Mouse (Mus musculus): Measurements from ENCODE around the gene Phf13. TPM values are rescaled to one million over a fixed set of nuclear protein-coding genes. Genes with fewer than 3 reads are reported as not detected.

The Phf13 gene
- polyA plus RNA-seq, 1 experiment from 2014 or later: 18.6 TPM

- DNase-seq (ENCODE audit: low read depth, low spot score) (no peak), ATAC-seq (peak; percentile 51)
- in situ Hi-C loops (cut with MboI; ENCODE audit: low pct_unique_long_range_greater_than_20kb): no loop called here
- TF ChIP-seq CTCF (IDR thresholded peaks at IDR 0.05): no peak
- H3K27me3 ChIP-seq: no peaks in the 10 kb centered on the region
- ChIA-PET POLR2A (interaction anchor here (0.7 to 2.1 kb wide), 6 partner anchors 11 to 92 kb away, joined by 3 to 6 read pairs (median 4); no protein-coding TSS in a partner anchor), CTCF (interaction anchor here (1.0 to 2.5 kb wide), 4 partner anchors 19 to 27 kb away, joined by 3 to 12 read pairs (median 3); partner anchors contain the start of gene Thap3)
Measured at GRCm38 (mm10) chr4:152007481-152008147, 11.6 kb upstream of the Phf13 start.

- H3K27me3 ChIP-seq: no peaks in the 10 kb centered on the region
- in situ Hi-C loops (cut with MboI; ENCODE audit: low pct_unique_long_range_greater_than_20kb): no loop called here
- ChIA-PET POLR2A (interaction anchor here (1.2 to 1.3 kb wide), 2 partner anchors 10 to 13 kb away, joined by 3 to 4 read pairs; no protein-coding TSS in a partner anchor), CTCF (interaction anchor here (1.0 to 2.5 kb wide), 4 partner anchors 22 to 31 kb away, joined by 3 to 12 read pairs (median 4); no protein-coding TSS in a partner anchor)
- DNase-seq (ENCODE audit: low read depth, low spot score) (no peak), ATAC-seq (no peak)
- no peak for TF ChIP-seq CTCF (IDR thresholded peaks at IDR 0.05)
Measured at GRCm38 (mm10) chr4:152006812-152007211, 10.8 kb upstream of the Phf13 start.

- POLR2A ChIA-PET: no interaction called here
- no peak for TF ChIP-seq CTCF (IDR thresholded peaks at IDR 0.05)
- in situ Hi-C loops (cut with MboI; ENCODE audit: low pct_unique_long_range_greater_than_20kb): no loop called here
- DNase-seq (ENCODE audit: low read depth, low spot score) (no peak), ATAC-seq (no peak)
- H3K27me3 ChIP-seq: no peaks in the 10 kb centered on the region
- CTCF ChIA-PET: interaction anchor here (0.6 to 2.5 kb wide), 3 partner anchors 26 to 52 kb away, joined by 3 to 12 read pairs (median 4); no protein-coding TSS in a partner anchor
Measured at GRCm38 (mm10) chr4:152006137-152006536, 10.1 kb upstream of the Phf13 start.

DNA sequence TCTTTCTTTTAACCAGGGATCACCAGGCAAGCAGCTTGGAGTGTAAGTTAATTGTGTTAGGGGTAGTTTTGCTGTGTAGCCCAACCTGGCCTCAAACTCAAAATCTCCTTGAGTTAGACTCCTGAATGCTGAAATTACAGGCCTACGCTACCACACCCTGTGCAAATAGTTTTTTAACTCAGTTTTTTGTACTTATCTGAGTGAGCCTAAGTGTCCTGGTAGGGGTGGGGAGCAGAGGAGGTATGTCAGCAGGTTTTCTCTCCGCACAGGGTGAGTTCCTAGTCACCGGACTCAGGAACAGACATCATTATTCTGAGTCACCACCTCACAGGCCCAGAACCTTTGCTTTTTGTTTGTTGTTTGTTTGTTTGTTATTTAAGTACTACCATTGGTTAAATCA, 6.0 kb upstream of the Phf13 start:
- CTCF ChIA-PET: no interaction called here
- DNase-seq (ENCODE audit: low read depth, low spot score) (no peak), ATAC-seq (no peak)
- no peaks in the 10 kb centered on the region for H3K27me3 ChIP-seq
- no peak for TF ChIP-seq CTCF (IDR thresholded peaks at IDR 0.05)
- POLR2A ChIA-PET: no interaction called here
- in situ Hi-C loops (cut with MboI; ENCODE audit: low pct_unique_long_range_greater_than_20kb): no loop called here

GRCm38 (mm10) chr4:152001335-152001734, 5.3 kb upstream of the Phf13 start:
- in situ Hi-C loops (cut with MboI; ENCODE audit: low pct_unique_long_range_greater_than_20kb): no loop called here
- ATAC-seq: no peak
- ChIA-PET POLR2A (no interaction called here), CTCF (no interaction called here)
- no peak for TF ChIP-seq CTCF (IDR thresholded peaks at IDR 0.05)
- no peaks in the 10 kb centered on the region for H3K27me3 ChIP-seq
- DNase-seq (ENCODE audit: low read depth, low spot score): no peak

DNA sequence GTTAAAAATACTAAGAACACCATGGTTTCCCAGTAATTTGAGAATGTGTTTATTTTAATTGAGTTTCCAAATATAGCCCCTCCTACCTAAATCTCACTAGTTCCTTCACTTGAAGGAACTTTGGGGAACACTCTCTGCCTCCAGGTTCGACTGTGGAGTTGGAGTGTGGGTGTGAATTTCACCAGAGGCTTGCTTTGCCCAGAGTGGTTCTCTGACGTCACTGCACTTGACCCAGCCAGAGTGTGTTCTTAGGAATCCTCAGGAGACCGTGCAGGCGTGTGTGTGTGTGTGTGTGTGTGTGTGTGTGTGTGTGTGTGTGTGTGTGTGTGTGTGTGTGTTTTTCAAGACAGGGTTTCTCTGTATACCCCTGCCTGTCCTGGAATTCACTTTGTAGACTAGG, 4.8 kb upstream of the Phf13 start:
- ChIA-PET CTCF (no interaction called here), POLR2A (no interaction called here)
- no peaks in the 10 kb centered on the region for H3K27me3 ChIP-seq
- DNase-seq (ENCODE audit: low read depth, low spot score) (no peak), ATAC-seq (no peak)
- TF ChIP-seq CTCF (IDR thresholded peaks at IDR 0.05): no peak
- in situ Hi-C loops (cut with MboI; ENCODE audit: low pct_unique_long_range_greater_than_20kb): no loop called here

GRCm38 (mm10) chr4:151999481-151999880, 3.4 kb upstream of the Phf13 start:
- POLR2A ChIA-PET: no interaction called here
- no peak for TF ChIP-seq CTCF (IDR thresholded peaks at IDR 0.05)
- ATAC-seq (no peak), DNase-seq (ENCODE audit: low read depth, low spot score) (no peak)
- no peaks in the 10 kb centered on the region for H3K27me3 ChIP-seq
- in situ Hi-C loops (cut with MboI; ENCODE audit: low pct_unique_long_range_greater_than_20kb): no loop called here
- CTCF ChIA-PET: no interaction called here

- ChIA-PET POLR2A (no interaction called here), CTCF (no interaction called here)
- in situ Hi-C loops (cut with MboI; ENCODE audit: low pct_unique_long_range_greater_than_20kb): no loop called here
- TF ChIP-seq CTCF (IDR thresholded peaks at IDR 0.05): no peak
- no peaks in the 10 kb centered on the region for H3K27me3 ChIP-seq
- DNase-seq (ENCODE audit: low read depth, low spot score) (no peak), ATAC-seq (no peak)
Measured at GRCm38 (mm10) chr4:151997701-151998100, 1.6 kb upstream of the Phf13 start.

GRCm38 (mm10) chr4:151996951-151997222, 829 bp upstream of the Phf13 start:
- TF ChIP-seq CTCF (IDR thresholded peaks at IDR 0.05): no peak
- DNase-seq (ENCODE audit: low read depth, low spot score): no peak
- ChIA-PET CTCF (no interaction called here), POLR2A (interaction anchor here (0.9 to 1.6 kb wide), 2 partner anchors 10 to 13 kb away, joined by 4 to 8 read pairs; partner anchors contain the start of gene Klhl21)
- no peaks in the 10 kb centered on the region for H3K27me3 ChIP-seq
- no peak for ATAC-seq
- in situ Hi-C loops (cut with MboI; ENCODE audit: low pct_unique_long_range_greater_than_20kb): no loop called here

DNA sequence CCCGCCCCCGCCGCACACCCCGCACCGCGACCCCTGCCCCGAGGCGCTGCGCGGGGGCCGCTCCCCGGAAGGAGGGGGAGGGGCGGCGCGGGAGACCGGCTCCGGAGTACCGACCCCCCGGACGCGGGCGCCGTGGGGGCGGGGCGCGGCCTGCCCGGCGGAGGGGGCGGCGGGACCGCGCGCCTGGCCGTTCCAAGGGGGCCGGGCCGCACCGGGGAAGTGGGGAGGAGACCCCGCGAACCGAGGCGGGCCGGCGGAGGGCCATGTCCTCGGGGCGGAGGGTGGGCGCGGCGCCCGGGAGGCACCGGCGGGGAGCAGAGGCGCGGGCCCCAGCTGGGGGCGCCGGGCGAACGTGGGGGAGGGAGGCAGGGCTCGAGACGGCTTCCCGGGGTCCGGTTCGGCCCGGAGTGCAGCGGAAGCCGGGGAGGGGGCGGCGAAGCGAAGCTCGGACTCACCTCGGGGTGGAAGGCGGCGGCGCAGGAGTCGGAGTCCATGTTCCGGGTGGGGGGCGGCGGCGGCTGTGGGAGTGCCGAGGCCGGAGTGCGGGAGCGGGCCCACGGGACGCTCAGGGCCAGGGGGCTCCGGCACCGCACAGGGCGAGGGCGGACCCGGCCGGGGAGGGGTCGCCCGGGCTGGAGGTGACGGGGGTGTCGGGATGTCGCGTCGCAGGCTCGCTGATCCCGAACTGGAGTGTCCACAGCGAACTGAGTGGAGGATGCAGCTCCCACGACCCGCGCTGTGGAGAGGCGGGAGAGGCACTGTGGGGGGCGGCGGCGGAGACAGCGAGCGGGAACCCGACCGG, 486 bp downstream of the Phf13 start:
- in situ Hi-C loops (cut with MboI; ENCODE audit: low pct_unique_long_range_greater_than_20kb): no loop called here
- no peak for DNase-seq (ENCODE audit: low read depth, low spot score)
- H3K27me3 ChIP-seq: no peaks in the 10 kb centered on the region
- ChIA-PET POLR2A (interaction anchor here (0.7 to 1.6 kb wide), 3 partner anchors 14 to 34 kb away, joined by 3 to 8 read pairs (median 7); partner anchors contain the start of gene Klhl21), CTCF (no interaction called here)
- no peak for ATAC-seq
- TF ChIP-seq CTCF (IDR thresholded peaks at IDR 0.05): no peak

All from Patski (cell line).